Mouse (Mus musculus) macrophage (primary cell): ENCODE data around the gene Megf11. TPM values are rescaled to one million over a fixed set of nuclear protein-coding genes. Genes with fewer than 3 reads are reported as not detected.

Experiments
- H3K27ac ChIP-seq: fragments of 350-480 bp; formaldehyde crosslinking; 2 replicates; pipeline ENCODE4 v1.9.0; 2021
- H3K36me3 ChIP-seq: fragments of 350-480 bp; formaldehyde crosslinking; 2 replicates; pipeline ENCODE4 v1.9.0; 2021; ENCODE audit errors: inconsistent target
- H3K4me3 ChIP-seq: fragments of 350-480 bp; formaldehyde crosslinking; 2 replicates; pipeline ENCODE4 v1.9.0; 2021; ENCODE audit errors: inconsistent target
- H3K79me2 ChIP-seq: fragments of 350-480 bp; formaldehyde crosslinking; 2 replicates; pipeline ENCODE4 v1.9.0; 2021; ENCODE audit errors: inconsistent target
- WGBS: methylation state at CpG from one replicate; pipeline ENCODE4 v1.1.7; 2026; ENCODE audit warnings: inconsistent platforms; ENCODE audit not compliant: missing documents; 5-methylcytosine and 5-hydroxymethylcytosine counted together
- polyA plus RNA-seq: library from polyadenylated mRNA; stranded (reverse); fragments of 250-400 nt; gene quantifications from 3 replicates; pipeline ENCODE4 v1.2.4, GENCODE M21; 2018; ENCODE audit warnings: inconsistent platforms

Gene Megf11
- polyA plus RNA-seq, 1 experiment from 2014 or later: not detected

DNA sequence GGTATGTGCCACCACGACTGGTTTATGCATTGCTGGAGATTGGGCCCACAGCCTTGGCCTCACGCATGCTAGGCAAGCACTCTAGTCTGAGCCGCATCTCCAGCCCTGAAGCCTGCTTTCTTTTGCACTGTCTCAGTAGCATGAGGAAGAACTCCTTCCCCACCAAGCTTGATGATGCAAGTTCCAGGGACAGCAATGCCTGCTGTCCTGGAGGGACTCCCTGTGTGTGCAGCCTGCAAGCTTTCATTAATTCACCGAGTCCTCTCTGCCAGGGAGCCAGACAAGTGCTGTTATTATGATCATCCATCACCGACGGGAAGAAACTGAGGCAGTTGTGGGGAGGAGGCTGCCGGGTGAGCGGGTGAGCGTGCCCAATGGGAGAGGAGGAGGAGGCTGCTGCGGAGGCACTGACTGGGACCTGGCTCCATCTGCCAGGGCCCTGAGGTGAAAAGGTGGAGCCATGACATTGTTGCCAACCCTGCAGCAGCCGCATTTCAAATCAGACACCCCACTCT is 14.1 kb upstream of the Megf11 start:
- 86% methylated on average over 11 of the region's 11 CpGs for WGBS
- Histone ChIP-seq H3K27ac (no peak overlapping the region), H3K36me3 (no peaks in the 10 kb centered on the region), H3K79me2 (no peaks in the 10 kb centered on the region), H3K4me3 (no peak overlapping the region)

DNA sequence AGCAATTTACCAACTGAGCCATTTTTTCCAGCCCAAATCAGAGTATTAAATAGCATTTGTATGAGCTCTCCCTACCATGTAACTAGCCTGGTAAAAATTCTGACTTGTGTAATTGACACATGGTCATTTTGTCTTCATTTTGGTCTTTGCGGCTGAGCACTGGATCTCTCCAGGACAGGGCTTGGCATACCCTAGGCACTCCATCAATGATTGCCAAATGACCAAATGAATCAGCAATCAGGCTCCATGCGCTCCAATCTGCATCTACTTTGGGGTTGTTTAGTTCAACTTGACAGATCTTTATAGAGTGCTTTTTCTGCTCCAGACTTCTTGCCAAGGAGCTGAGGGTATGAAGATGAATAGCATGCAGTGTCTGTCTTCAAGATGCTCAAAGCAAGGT is 9.0 kb upstream of the Megf11 start:
- H3K79me2 ChIP-seq: no peaks in the 10 kb centered on the region

DNA sequence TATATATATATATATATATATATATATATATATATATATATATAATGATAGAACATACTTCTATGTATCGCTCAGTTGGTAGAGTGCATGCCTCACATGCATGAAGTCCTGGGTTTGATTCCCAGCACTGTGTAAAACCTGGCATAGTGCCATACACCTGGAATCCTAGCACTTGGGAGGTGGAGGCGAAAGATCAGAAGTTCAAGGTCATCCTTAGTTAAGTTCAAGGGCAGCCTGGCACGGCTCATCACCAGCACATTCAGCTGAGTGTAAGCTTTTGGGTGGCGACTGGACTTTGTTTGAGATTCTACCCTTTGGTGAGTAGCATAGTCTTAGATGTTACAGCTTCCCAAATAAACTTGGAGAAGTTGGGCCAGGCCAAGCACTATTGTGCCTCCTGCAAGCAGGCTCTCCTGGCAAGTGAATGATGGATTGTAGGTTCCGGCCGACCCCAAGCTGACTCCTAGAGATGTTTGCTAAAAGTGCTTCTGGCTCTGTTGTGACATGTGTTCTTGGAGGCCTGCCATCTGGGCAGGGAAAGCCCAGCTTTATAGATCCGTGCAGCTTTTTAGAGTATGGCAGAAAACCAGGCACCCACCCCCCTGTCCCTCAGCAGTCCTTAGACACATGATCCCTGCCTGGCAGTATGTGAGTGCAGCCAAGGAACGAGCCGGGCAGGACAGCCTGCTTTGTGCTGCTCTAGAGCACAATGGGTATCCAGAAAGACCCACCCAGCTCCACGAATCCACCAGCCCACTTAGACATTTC is 2.2 kb upstream of the Megf11 start:
- 55% methylated on average over 10 of the region's 10 CpGs for WGBS
- Histone ChIP-seq H3K79me2 (no peaks in the 10 kb centered on the region), H3K27ac (no peak overlapping the region), H3K4me3 (no peak overlapping the region), H3K36me3 (no peaks in the 10 kb centered on the region)

More for the DNA sequence above, 9.0 kb upstream of the Megf11 start:
- 100% methylated on average over 2 of the region's 2 CpGs for WGBS
- H3K36me3 ChIP-seq: no peaks in the 10 kb centered on the region
- no peak overlapping the region for H3K4me3 ChIP-seq
- H3K27ac ChIP-seq: no peak overlapping the region

DNA sequence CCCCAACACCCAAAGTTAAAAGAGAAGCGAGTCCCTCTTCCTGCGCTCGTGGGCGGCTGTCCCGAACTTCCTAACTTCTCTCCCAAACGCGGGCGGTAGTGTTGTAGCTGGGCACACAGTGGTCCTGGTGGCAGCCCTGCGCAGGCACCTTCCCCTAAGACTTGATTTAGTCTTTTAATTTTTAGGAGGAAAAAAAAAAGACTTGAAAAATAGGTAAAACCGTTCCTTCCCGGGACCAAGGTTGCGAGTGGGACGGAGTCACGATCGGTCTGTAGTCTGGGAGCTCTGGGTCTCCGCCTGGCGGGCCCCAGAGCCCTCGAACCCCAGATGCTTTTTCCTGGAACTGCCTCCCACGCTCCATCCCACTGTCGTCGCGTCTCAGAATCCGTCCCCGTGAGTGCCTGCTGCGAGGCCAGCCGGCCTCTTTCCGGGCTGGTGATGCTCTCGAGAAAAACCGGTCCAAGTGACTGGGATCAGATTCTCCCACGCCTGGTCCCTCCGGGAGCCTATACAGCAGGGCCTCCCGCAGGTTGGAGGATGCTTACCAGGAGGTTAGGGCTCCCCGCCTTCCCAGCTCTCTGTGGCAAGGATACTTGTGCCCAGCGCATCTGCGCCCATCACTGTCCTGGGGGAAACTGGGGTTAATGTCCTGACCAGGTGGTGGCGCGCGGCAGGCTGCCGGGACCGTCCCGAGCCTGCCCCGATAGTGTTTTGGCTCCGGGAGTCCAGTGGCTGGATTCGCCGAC is 1.2 kb downstream of the Megf11 start:
- no peaks in the 10 kb centered on the region for H3K79me2 ChIP-seq
- 7% methylated on average over 45 of the region's 45 CpGs for WGBS

GRCm38 (mm10) chr9:64389576-64390292 is 4.3 kb downstream of the Megf11 start:
- no peak overlapping the region for H3K4me3 ChIP-seq
- no peaks in the 10 kb centered on the region for H3K36me3 ChIP-seq
- 73% methylated on average over 6 of the region's 7 CpGs for WGBS
- no peaks in the 10 kb centered on the region for H3K79me2 ChIP-seq
- no peak overlapping the region for H3K27ac ChIP-seq

More for the DNA sequence above, 1.2 kb downstream of the Megf11 start:
- Histone ChIP-seq H3K27ac (no peak overlapping the region), H3K4me3 (no peak overlapping the region), H3K36me3 (no peaks in the 10 kb centered on the region)

- no peaks in the 10 kb centered on the region for H3K36me3 ChIP-seq
- H3K27ac ChIP-seq: no peak overlapping the region
- 54% methylated on average over 5 of the region's 5 CpGs for WGBS
- H3K79me2 ChIP-seq: no peaks in the 10 kb centered on the region
- no peak overlapping the region for H3K4me3 ChIP-seq
These were observed 8.6 kb downstream of the Megf11 start for GRCm38 (mm10) chr9:64393914-64394596.

- no peak overlapping the region for H3K4me3 ChIP-seq
- no peaks in the 10 kb centered on the region for H3K36me3 ChIP-seq
- 91% methylated on average over 5 of the region's 7 CpGs for WGBS
- no peaks in the 10 kb centered on the region for H3K79me2 ChIP-seq
- no peak overlapping the region for H3K27ac ChIP-seq
These were observed 10.0 kb downstream of the Megf11 start for GRCm38 (mm10) chr9:64395238-64395920.

- no peaks in the 10 kb centered on the region for H3K79me2 ChIP-seq
- H3K27ac ChIP-seq: no peak overlapping the region
- no peaks in the 10 kb centered on the region for H3K36me3 ChIP-seq
- WGBS: 25% methylated on average over 1 of the region's 1 CpGs
- no peak overlapping the region for H3K4me3 ChIP-seq
These were observed 11.7 kb downstream of the Megf11 start for GRCm38 (mm10) chr9:64397108-64397507.

- H3K27ac ChIP-seq: no peak overlapping the region
- 79% methylated on average over 8 of the region's 8 CpGs for WGBS
- no peak overlapping the region for H3K4me3 ChIP-seq
- no peaks in the 10 kb centered on the region for H3K36me3 ChIP-seq
- H3K79me2 ChIP-seq: no peaks in the 10 kb centered on the region
These were observed 13.7 kb downstream of the Megf11 start for GRCm38 (mm10) chr9:64399121-64399520.

- Histone ChIP-seq H3K27ac (no peak overlapping the region), H3K4me3 (no peak overlapping the region), H3K36me3 (no peaks in the 10 kb centered on the region), H3K79me2 (no peaks in the 10 kb centered on the region)
- WGBS: 88% methylated on average over 8 of the region's 8 CpGs
These were observed 16.7 kb downstream of the Megf11 start for GRCm38 (mm10) chr9:64402141-64402540.

DNA sequence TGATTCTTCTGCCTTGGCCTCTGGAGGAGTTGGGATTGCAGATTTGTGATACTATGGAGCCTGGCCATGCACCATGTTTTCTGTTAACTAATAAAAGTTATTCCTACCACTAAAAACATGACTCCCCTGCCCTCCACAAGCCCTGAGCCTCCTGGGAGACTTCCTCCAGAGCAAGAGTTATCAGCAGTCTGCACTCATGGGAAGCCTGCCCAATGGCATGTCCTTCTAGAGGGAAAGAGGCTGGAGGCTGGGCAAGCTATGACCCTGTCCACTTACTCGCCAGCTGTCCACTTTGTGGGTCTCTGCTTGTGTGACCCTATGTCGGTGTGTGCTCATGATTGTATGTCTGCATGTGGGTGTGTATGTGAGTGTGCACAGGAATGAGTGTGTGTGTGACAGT is 21.4 kb downstream of the Megf11 start:
- Histone ChIP-seq H3K36me3 (no peaks in the 10 kb centered on the region), H3K79me2 (no peaks in the 10 kb centered on the region), H3K27ac (no peak overlapping the region), H3K4me3 (no peak overlapping the region)
- WGBS: 100% methylated on average over 2 of the region's 2 CpGs

- H3K27ac ChIP-seq: no peak overlapping the region
- no peaks in the 10 kb centered on the region for H3K79me2 ChIP-seq
- no peaks in the 10 kb centered on the region for H3K36me3 ChIP-seq
- 85% methylated on average over 7 of the region's 7 CpGs for WGBS
- H3K4me3 ChIP-seq: no peak overlapping the region
These were observed 22.1 kb downstream of the Megf11 start for GRCm38 (mm10) chr9:64407390-64407970.

DNA sequence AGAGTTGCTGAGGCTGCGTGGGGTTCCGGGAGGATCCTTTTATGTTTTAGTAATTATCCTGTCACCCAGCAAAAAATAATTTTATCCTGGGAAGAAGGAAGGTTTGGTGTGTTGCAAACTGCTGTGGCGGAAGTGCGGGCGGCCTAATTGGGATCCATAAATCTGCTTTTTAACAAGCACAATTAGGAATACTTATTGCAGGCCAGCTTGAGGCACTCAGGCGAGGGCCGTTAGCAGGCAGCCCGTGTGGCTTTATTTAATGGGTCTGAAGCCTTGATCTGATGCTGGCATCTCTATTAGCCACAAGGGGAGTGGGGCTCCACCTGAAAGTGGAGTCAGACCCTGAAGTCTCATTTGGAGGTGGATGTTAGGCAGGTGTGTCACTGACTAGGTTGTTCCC is 23.4 kb downstream of the Megf11 start:
- Histone ChIP-seq H3K27ac (no peak overlapping the region), H3K4me3 (no peak overlapping the region), H3K79me2 (no peaks in the 10 kb centered on the region), H3K36me3 (no peaks in the 10 kb centered on the region)
- 82% methylated on average over 6 of the region's 8 CpGs for WGBS
